Mouse (Mus musculus) monocyte, adult 5-6 weeks (primary cell): ENCODE data around the gene Ephx1. TPM values are rescaled to one million over a fixed set of nuclear protein-coding genes. Genes with fewer than 3 reads are reported as not detected.
"Not testable (repeated sequence)": the region's sequence is repeated elsewhere in the genome, so short reads cannot be mapped to it uniquely, and the experiment has no call there.

ENCODE experiments used
- ATAC-seq: fragments of 153-309, 156-312 bp; replicated peaks from 2 replicates; pipeline ENCODE4 v1.8.0; 2017; ENCODE audit warnings: mild to moderate bottlenecking; ENCODE audit not compliant: low TSS enrichment, insufficient number of reproducible peaks, severe bottlenecking, poor library complexity, low FRiP score
- total RNA-seq: library from RNA; stranded (forward); fragments of 200-1000, 200-491, 200-594 nt; gene quantifications from 3 replicates; pipeline ENCODE4 v1.2.3, GENCODE M21; 2017

Gene Ephx1
- total RNA-seq, 1 experiment from 2014 or later = 8.9 TPM

GRCm38 (mm10) chr1:180944553-180944952 is 76.2 kb downstream of the Ephx1 start:
- ATAC-seq = 0 out of 2 replicates have a peak, but pooled peaks have one; percentile 25

- no peak for ATAC-seq
Measured at GRCm38 (mm10) chr1:180943896-180944295, 76.8 kb downstream of the Ephx1 start.

GRCm38 (mm10) chr1:180943032-180943644 is 77.6 kb downstream of the Ephx1 start:
- no peak for ATAC-seq

- peak; percentile 54 for ATAC-seq
Measured at GRCm38 (mm10) chr1:180942166-180943031, 78.3 kb downstream of the Ephx1 start, which contains the start of gene Tmem63a. Gene Tmem63a, plus strand, starts transcription at chr1:180942344.

- no peak for ATAC-seq
Measured at GRCm38 (mm10) chr1:180941726-180942125, 79.0 kb downstream of the Ephx1 start.

- no peak for ATAC-seq
Measured at GRCm38 (mm10) chr1:180940776-180941460, 79.8 kb downstream of the Ephx1 start.

GRCm38 (mm10) chr1:180938781-180939180 is 81.9 kb downstream of the Ephx1 start:
- not testable (repeated sequence) for ATAC-seq

- not testable (repeated sequence) for ATAC-seq
Measured at GRCm38 (mm10) chr1:180937631-180938030, 83.1 kb downstream of the Ephx1 start.

- peak; percentile 40; the same call in 1 of the 2 replicates for ATAC-seq
Measured at GRCm38 (mm10) chr1:180936610-180937398, 83.9 kb downstream of the Ephx1 start.

- ATAC-seq = no peak
Measured at GRCm38 (mm10) chr1:180934467-180935419, 86.0 kb downstream of the Ephx1 start, which contains the start of gene Lefty1. Gene Lefty1, plus strand, starts transcription at chr1:180935022.

GRCm38 (mm10) chr1:180933659-180934058 is 87.0 kb downstream of the Ephx1 start:
- ATAC-seq = no peak

- no peak for ATAC-seq
Measured at GRCm38 (mm10) chr1:180931106-180931505, 89.6 kb downstream of the Ephx1 start.

GRCm38 (mm10) chr1:180929599-180929998 is 91.1 kb downstream of the Ephx1 start:
- ATAC-seq = no peak

- ATAC-seq = no peak
Measured at GRCm38 (mm10) chr1:180926286-180926685, 94.4 kb downstream of the Ephx1 start.
